Mouse (Mus musculus): ENCODE results near the gene Cln6.

DNA sequence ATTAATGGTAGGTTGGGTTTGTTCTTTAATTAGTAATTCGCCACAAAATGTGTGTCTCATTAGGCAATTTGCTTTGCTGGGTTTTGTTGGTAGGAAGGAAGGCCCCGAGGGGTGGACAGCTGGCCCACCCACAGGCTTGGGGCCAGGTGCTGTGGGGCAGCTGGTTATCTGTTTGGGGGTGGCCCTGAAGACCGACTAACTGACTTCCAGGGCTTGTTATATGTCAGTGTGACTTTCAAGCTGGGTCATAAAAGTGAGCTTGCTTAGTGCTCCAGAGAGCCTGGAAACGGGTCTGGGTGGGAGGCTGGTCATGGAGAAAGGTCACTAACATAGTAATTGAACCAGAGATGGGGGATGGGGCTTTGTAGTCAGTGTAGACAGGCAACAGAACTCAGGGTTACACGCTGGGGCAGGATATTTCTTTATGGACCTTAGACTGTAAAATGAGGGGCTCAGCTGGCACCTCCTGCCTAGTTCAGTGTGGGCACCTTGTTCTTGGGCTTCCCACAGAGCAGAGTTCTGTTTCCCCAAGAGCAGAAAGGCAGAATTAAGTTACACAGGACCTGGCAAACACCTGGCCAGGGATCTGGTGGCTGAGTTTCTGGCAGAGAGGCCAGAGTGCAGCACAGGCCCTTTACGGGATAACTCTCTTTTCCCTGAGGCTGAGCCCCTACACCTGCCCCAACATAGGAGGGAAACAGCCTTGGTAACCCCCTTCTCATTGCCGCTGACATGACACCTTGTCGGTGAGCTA is 19.9 kb downstream of the Cln6 start:
- TF ChIP-seq CTCF (IDR thresholded peaks at IDR 0.05): no peak
- no peak for TF ChIP-seq EP300 (IDR thresholded peaks at IDR 0.05)
